Mouse (Mus musculus): ENCODE data around the gene Ube2r2.

Ube2r2 gene

GRCm38 (mm10) chr4:41135711-41136453 lies at the start of gene Ube2r2:
Gene Ube2r2 (plus strand): TSS chr4:41135743.
- DNase-seq, result peak in 1 of 2 experiments; percentile 72

GRCm38 (mm10) chr4:41086947-41087346 lies 48.6 kb upstream of the Ube2r2 start:
- DNase-seq, result no peak

GRCm38 (mm10) chr4:41087459-41088298 lies 47.9 kb upstream of the Ube2r2 start:
- no peak for DNase-seq

GRCm38 (mm10) chr4:41089189-41089588 lies 46.4 kb upstream of the Ube2r2 start:
- no peak for DNase-seq

- DNase-seq, result no peak
Measured at GRCm38 (mm10) chr4:41089705-41090104, 45.8 kb upstream of the Ube2r2 start.

- DNase-seq, result no peak
Measured at GRCm38 (mm10) chr4:41091391-41091790, 44.2 kb upstream of the Ube2r2 start.

- DNase-seq, result no peak
Measured at GRCm38 (mm10) chr4:41092958-41093357, 42.6 kb upstream of the Ube2r2 start.

- no peak for DNase-seq
Measured at GRCm38 (mm10) chr4:41094361-41094760, 41.2 kb upstream of the Ube2r2 start.

GRCm38 (mm10) chr4:41096169-41096568 lies 39.4 kb upstream of the Ube2r2 start:
- no peak for DNase-seq

GRCm38 (mm10) chr4:41096794-41097193 lies 38.7 kb upstream of the Ube2r2 start:
- DNase-seq, result no peak

- DNase-seq, result no peak
Measured at GRCm38 (mm10) chr4:41097381-41097780, 38.2 kb upstream of the Ube2r2 start.

GRCm38 (mm10) chr4:41097871-41098576 lies 37.5 kb upstream of the Ube2r2 start, which contains the start of gene Aqp3:
Gene Aqp3 (minus strand): TSS chr4:41098183.
- DNase-seq, result peak in 1 of 2 experiments; percentile 52

GRCm38 (mm10) chr4:41098577-41098951 lies 37.0 kb upstream of the Ube2r2 start:
- no peak for DNase-seq

- no peak for DNase-seq
Measured at GRCm38 (mm10) chr4:41100986-41101385, 34.6 kb upstream of the Ube2r2 start.

GRCm38 (mm10) chr4:41102901-41103300 lies 32.6 kb upstream of the Ube2r2 start:
- DNase-seq, result peak in 1 of 2 experiments; percentile 32

GRCm38 (mm10) chr4:41107440-41107839 lies 28.1 kb upstream of the Ube2r2 start:
- peak; percentile 45 to 62 for DNase-seq

GRCm38 (mm10) chr4:41108717-41109425 lies 26.7 kb upstream of the Ube2r2 start:
- DNase-seq, result no peak

- no peak for DNase-seq
Measured at GRCm38 (mm10) chr4:41114358-41115070, 21.0 kb upstream of the Ube2r2 start.

- no peak for DNase-seq
Measured at GRCm38 (mm10) chr4:41115074-41115473, 20.5 kb upstream of the Ube2r2 start.

GRCm38 (mm10) chr4:41115793-41116192 lies 19.8 kb upstream of the Ube2r2 start:
- DNase-seq, result no peak

- no peak for DNase-seq
Measured at GRCm38 (mm10) chr4:41116817-41117216, 18.7 kb upstream of the Ube2r2 start.
